Mouse (Mus musculus) lung, embryonic 15.5 days (tissue): ENCODE results near the gene Gpr26. TPM values are rescaled to one million over a fixed set of nuclear protein-coding genes. Genes with fewer than 3 reads are reported as not detected.

ENCODE experiments used
- polyA plus RNA-seq: library from polyadenylated mRNA; unstranded; fragments of >200 nt; fragmentation: Nextera tagmentation; extraction: Ambion mirVana; gene quantifications from 2 replicates; pipeline ENCODE4 v1.2.1, GENCODE M21; 2015

Gpr26 gene
- polyA plus RNA-seq, 1 experiment from 2014 or later: not detected

Other genes starting within 250 kb of the Gpr26 start
- 0.96 and 2.1 TPM in 2 replicates for gene Cpxm2, start 188.3 kb downstream of the Gpr26 start, polyA plus RNA-seq